Mouse (Mus musculus) hindbrain, postnatal 0 days (tissue): ENCODE measurements at regions not wholly inside any gene's neighbourhood (a gene's known extent, or its start where the extent isn't known, plus 50 kb on each side); places are given as distances from the start of the nearest gene placed in this dataset.
A peak's percentile ranks its signal among the peaks of the same experiment; 100 is the strongest.

Experiments used
- ATAC-seq: fragments of 200-750 bp; cut with Nextera tagmentation; 2 replicates; pipeline ENCODE4 v1.8.0; 2017; ENCODE audit warnings: mild to moderate bottlenecking, moderate TSS enrichment, moderate library complexity
- DNase-seq: peaks from one replicate; pipeline ENCODE4 v3.0.0-alpha.2; 2015; ENCODE audit warnings: low spot score
- H3K27ac ChIP-seq: fragments of 300-500 bp; sonication (generic); 2 replicates; pipeline ENCODE4 v1.5.1; 2014; ENCODE audit warnings: mild to moderate bottlenecking
- H3K27me3 ChIP-seq: fragments of 300-500 bp; sonication (generic); 2 replicates; pipeline ENCODE4 v1.6.1; 2014; ENCODE audit warnings: low read length, mixed read lengths; ENCODE audit not compliant: insufficient read depth
- H3K36me3 ChIP-seq: fragments of 300-500 bp; sonication (generic); 2 replicates; pipeline ENCODE4 v1.6.1; 2014; ENCODE audit warnings: low read length, mixed read lengths; ENCODE audit not compliant: insufficient read depth
- H3K4me1 ChIP-seq: fragments of 300-500 bp; sonication (generic); 2 replicates; pipeline ENCODE4 v1.6.1; 2014; ENCODE audit warnings: antibody characterized with exemption, low read length, mixed read lengths; ENCODE audit not compliant: insufficient read depth
- H3K4me2 ChIP-seq: fragments of 300-500 bp; sonication (generic); 2 replicates; pipeline ENCODE4 v1.6.1; 2014; ENCODE audit warnings: low read depth, mild to moderate bottlenecking, low read length, moderate library complexity, mixed read lengths
- H3K4me3 ChIP-seq: fragments of 300-500 bp; sonication (generic); 2 replicates; pipeline ENCODE4 v1.5.1; 2014; ENCODE audit warnings: low read length
- H3K9ac ChIP-seq: fragments of 300-500 bp; sonication (generic); replicated peaks from 2 replicates; pipeline ENCODE4 v1.6.1; 2014; ENCODE audit warnings: mild to moderate bottlenecking, low read length, moderate library complexity, mixed read lengths
- H3K9me3 ChIP-seq: fragments of 300-500 bp; sonication (generic); 2 replicates; pipeline ENCODE4 v1.6.1; 2016; ENCODE audit warnings: low read length, mixed read lengths
- CTCF ChIP-seq: IDR thresholded peaks from 2 replicates; pipeline ENCODE4 v1.5.1; 2016; ENCODE audit warnings: antibody characterized with exemption, control low read depth, low read depth
- WGBS: fragments of 180-500 bp; shearing (Covaris S2); extraction: QIAGEN DNeasy Blood & Tissue Kit; methylation state at CpG from one replicate; pipeline ENCODE4 v1.1.7; 2014; 5-methylcytosine and 5-hydroxymethylcytosine counted together

DNA sequence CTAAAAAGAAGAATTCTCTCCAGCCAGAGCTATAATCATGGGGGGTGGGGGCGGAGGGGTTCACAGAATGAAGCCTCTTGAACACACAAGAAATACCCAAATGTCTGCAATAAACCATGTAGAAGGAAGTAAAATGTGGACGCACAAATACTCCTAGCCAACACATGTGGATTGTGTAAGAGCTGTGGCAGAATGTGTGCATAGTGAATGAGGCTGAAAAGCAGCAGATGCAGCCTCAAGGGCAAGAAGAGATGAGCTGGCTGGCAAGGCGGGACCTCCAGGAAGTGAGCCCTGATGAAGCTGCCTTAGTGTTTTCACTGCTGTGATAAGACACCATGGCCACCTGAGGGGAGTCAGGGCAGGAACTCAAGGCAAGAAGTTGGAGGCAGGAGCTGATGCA lies 53.3 kb upstream of the Arhgap28 start:
- no peak overlapping the region for H3K27ac ChIP-seq
- no peaks in the 10 kb centered on the region for H3K36me3 ChIP-seq
- TF ChIP-seq CTCF = no peak
- H3K4me3 ChIP-seq = no peak overlapping the region
- H3K9ac ChIP-seq = no peak overlapping the region
- DNase-seq = no peak
- no peaks in the 10 kb centered on the region for H3K27me3 ChIP-seq
- H3K4me2 ChIP-seq = no peak overlapping the region
- no peak for ATAC-seq
- 90% methylated on average over 3 of the region's 3 CpGs for WGBS
- H3K4me1 ChIP-seq = no peaks in the 10 kb centered on the region
- no peaks in the 10 kb centered on the region for H3K9me3 ChIP-seq

DNA sequence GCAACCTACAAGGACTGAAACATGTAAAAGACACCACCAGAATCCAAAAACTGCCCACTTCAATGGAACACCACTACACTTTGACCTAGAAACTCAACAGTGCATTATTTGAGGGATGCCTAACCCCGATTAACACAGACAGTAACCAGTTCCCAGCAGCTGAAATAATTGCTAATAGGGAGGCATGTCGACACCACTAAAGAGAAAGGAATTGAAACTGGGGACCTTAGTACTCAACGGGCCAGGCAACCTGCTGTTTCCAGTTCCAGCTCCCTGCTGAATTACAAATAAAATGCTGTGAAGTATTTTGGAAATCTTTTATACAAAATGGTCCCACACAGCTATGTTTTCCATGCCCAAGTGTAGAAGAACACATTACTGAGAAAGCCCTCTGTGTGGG lies 56.5 kb upstream of the Arhgap28 start:
- Histone ChIP-seq H3K4me3 (no peak overlapping the region), H3K9ac (no peak overlapping the region), H3K9me3 (no peaks in the 10 kb centered on the region), H3K4me1 (no peaks in the 10 kb centered on the region), H3K27ac (no peak overlapping the region), H3K27me3 (no peaks in the 10 kb centered on the region), H3K4me2 (no peak overlapping the region), H3K36me3 (no peaks in the 10 kb centered on the region)
- WGBS = 68% methylated on average over 3 of the region's 3 CpGs
- DNase-seq (no peak), ATAC-seq (no peak)
- TF ChIP-seq CTCF = no peak

DNA sequence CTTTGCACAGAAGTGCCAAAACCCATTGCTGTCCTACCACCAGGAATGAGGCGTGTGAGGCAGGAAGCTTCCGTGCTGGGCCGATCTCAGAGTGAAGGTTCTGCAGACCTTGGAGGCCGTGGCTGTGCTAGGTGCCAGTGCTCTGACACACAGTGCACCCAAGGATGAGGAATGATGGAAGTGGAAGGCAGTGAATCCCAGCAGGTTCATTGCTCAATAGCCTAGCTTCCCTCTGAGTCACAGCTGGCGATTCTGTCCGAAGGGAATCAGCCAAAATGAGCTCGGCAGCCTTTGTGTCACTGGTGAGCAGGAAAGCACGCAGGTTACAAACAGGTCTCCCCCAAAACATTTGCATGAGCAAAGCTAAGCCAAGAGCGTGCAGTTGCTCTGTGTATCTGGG lies 61.8 kb upstream of the Arhgap28 start:
- Histone ChIP-seq H3K9ac (no peak overlapping the region), H3K36me3 (no peaks in the 10 kb centered on the region), H3K27ac (no peak overlapping the region), H3K4me1 (no peaks in the 10 kb centered on the region), H3K4me3 (no peak overlapping the region), H3K9me3 (no peaks in the 10 kb centered on the region), H3K27me3 (no peaks in the 10 kb centered on the region), H3K4me2 (no peak overlapping the region)
- TF ChIP-seq CTCF = no peak
- no peak for DNase-seq
- ATAC-seq = no peak
- 78% methylated on average over 9 of the region's 9 CpGs for WGBS

DNA sequence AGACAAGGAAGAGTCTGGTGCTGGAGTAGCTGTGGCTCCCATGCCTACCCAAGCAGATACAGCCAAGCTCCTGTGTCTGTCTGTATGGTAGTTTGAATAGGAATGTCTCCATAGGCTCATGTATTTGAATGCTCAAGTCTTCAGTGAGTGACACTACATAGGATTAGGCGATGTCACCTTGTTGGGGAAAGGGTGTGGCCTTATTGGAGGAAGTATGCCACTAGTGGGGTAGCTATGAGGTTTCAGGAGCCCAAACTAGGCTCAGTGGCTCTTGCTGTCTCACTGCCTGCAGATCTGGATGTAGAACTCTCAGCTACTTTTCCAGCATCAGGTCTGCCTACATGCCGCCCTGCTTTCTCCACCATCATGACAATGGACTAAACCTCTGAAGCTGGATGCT lies 62.3 kb upstream of the Arhgap28 start:
- Histone ChIP-seq H3K4me1 (no peaks in the 10 kb centered on the region), H3K36me3 (no peaks in the 10 kb centered on the region), H3K27ac (no peak overlapping the region), H3K27me3 (no peaks in the 10 kb centered on the region), H3K9ac (no peak overlapping the region), H3K4me2 (no peak overlapping the region), H3K9me3 (no peaks in the 10 kb centered on the region), H3K4me3 (no peak overlapping the region)
- TF ChIP-seq CTCF = no peak
- WGBS = 96% methylated on average over 2 of the region's 2 CpGs
- DNase-seq = no peak
- ATAC-seq = no peak

DNA sequence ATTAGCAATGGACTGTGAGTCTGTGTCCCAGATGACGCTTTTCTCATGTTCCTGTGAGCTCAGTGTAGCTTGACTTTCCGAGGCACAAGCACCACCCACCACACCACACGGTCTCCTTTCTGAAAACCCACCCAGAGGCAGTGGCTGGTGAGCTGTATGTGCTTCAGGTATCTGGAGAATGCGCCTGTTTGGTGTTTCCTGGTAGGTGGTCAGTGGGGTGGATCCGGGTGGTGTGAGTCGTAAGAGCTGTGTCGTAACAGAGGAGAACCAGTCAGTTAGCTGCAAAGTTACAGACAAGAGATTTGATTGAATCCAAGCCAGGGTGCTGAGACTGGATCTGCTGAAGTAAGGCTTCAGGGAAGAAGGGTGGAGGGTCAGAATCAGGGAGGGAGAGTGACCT lies 65.1 kb upstream of the Arhgap28 start:
- Histone ChIP-seq H3K36me3 (no peaks in the 10 kb centered on the region), H3K27ac (no peak overlapping the region), H3K4me1 (no peaks in the 10 kb centered on the region), H3K4me3 (no peak overlapping the region), H3K4me2 (no peak overlapping the region), H3K27me3 (no peaks in the 10 kb centered on the region), H3K9me3 (no peaks in the 10 kb centered on the region), H3K9ac (no peak overlapping the region)
- WGBS = 78% methylated on average over 7 of the region's 7 CpGs
- DNase-seq (no peak), ATAC-seq (no peak)
- no peak for TF ChIP-seq CTCF

DNA sequence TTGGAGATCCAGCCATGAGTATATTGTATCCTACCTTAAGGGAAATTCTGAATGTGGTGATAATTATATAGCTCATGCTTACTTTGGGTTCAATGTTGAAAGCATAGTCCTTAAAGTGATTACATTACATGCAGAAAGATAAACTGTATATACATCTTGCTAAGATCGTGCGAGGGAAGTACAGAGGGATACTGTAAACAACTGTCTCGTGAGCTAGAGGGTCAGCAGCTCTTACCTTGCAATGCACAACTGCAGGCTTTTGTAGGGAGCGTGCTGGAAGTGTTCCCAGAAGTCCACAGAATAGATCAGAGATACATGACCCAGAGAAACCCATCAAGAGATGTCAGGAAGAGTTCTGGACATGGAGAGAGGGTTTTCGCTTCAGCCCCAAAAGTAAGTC lies 65.6 kb upstream of the Arhgap28 start:
- Histone ChIP-seq H3K4me1 (no peaks in the 10 kb centered on the region), H3K4me3 (no peak overlapping the region), H3K36me3 (no peaks in the 10 kb centered on the region), H3K27ac (no peak overlapping the region), H3K27me3 (no peaks in the 10 kb centered on the region), H3K9ac (no peak overlapping the region), H3K4me2 (no peak overlapping the region), H3K9me3 (no peaks in the 10 kb centered on the region)
- 90% methylated on average over 5 of the region's 5 CpGs for WGBS
- TF ChIP-seq CTCF = no peak
- ATAC-seq = no peak
- DNase-seq = no peak

DNA sequence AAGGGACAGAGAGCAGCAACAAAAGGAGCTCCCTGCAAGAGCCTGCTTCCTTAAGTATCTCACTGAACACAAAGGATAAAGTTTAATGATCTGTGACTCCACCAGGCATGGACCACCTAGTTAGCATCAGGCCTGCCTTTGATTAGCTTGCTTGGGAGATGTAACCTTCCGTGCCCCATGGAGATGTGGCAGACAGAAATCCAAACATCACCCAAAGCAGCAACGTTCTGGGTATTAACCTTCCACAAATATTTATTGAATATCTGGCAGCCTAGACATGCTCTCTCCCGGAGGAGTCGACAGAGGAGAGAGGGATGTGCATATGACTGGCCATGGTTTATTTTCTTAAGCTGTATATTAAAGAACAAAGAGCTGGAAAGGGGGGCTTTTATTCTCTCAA lies 67.6 kb upstream of the Arhgap28 start:
- no peaks in the 10 kb centered on the region for H3K9me3 ChIP-seq
- no peak overlapping the region for H3K4me2 ChIP-seq
- H3K27ac ChIP-seq = no peak overlapping the region
- H3K4me3 ChIP-seq = no peak overlapping the region
- DNase-seq (no peak), ATAC-seq (no peak)
- H3K27me3 ChIP-seq = no peaks in the 10 kb centered on the region
- no peaks in the 10 kb centered on the region for H3K36me3 ChIP-seq
- no peak for TF ChIP-seq CTCF
- no peaks in the 10 kb centered on the region for H3K4me1 ChIP-seq
- H3K9ac ChIP-seq = no peak overlapping the region
- 9% methylated on average over 4 of the region's 4 CpGs for WGBS

DNA sequence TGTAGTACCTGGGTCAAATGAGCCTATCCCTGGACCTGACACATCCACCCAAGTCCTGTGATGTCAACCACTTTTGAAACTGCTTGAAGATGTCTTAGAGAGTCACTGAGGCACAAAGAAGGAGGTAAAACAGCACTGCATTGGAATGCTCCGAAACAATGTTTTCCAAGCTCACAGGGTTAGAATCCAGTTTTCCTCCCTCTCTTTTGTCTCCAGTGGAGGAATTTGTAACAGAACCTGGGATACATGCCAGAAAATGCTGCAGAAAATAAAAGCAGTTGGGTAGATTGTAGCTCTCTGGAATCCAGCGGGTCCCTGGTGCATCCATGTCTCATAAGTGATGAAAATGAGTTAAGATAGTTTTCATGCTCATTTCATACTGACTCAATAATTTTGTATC lies 71.8 kb upstream of the Arhgap28 start:
- Histone ChIP-seq H3K27me3 (no peaks in the 10 kb centered on the region), H3K4me1 (no peaks in the 10 kb centered on the region), H3K36me3 (no peaks in the 10 kb centered on the region), H3K4me2 (no peak overlapping the region), H3K9ac (no peak overlapping the region), H3K27ac (no peak overlapping the region), H3K9me3 (no peaks in the 10 kb centered on the region), H3K4me3 (no peak overlapping the region)
- TF ChIP-seq CTCF = no peak
- ATAC-seq = no peak
- 34% methylated on average over 2 of the region's 2 CpGs for WGBS
- peak; percentile 40 for DNase-seq
